Mouse (Mus musculus) hindbrain, embryonic 16.5 days (tissue): Measurements from ENCODE around the gene Kctd17. TPM values are rescaled to one million over a fixed set of nuclear protein-coding genes. Genes with fewer than 3 reads are reported as not detected.
A peak's percentile ranks its signal among the peaks of the same experiment; 100 is the strongest.

Experiments
- ATAC-seq: fragments of 200-750 bp; cut with Nextera tagmentation; 2 replicates; pipeline ENCODE4 v1.8.0; 2017; ENCODE audit warnings: moderate TSS enrichment, moderate library complexity
- H3K27ac ChIP-seq: fragments of 300-500 bp; sonication (generic); 2 replicates; pipeline ENCODE4 v1.5.1; 2014; ENCODE audit warnings: low read depth, mild to moderate bottlenecking, control low read depth, low read length, moderate library complexity
- H3K27me3 ChIP-seq: fragments of 300-500 bp; sonication (generic); replicated peaks from 2 replicates; pipeline ENCODE4 v1.6.1; 2014; ENCODE audit warnings: low read length; ENCODE audit not compliant: control insufficient read depth, insufficient read depth
- H3K36me3 ChIP-seq: fragments of 300-500 bp; sonication (generic); 2 replicates; pipeline ENCODE4 v1.6.1; 2014; ENCODE audit warnings: mild to moderate bottlenecking, low read length, moderate library complexity, mixed read lengths; ENCODE audit not compliant: control insufficient read depth, insufficient read depth
- H3K4me1 ChIP-seq: fragments of 300-500 bp; sonication (generic); 2 replicates; pipeline ENCODE4 v1.6.1; 2014; ENCODE audit warnings: low read depth, low read length; ENCODE audit not compliant: control insufficient read depth, insufficient read depth
- H3K4me2 ChIP-seq: fragments of 300-500 bp; sonication (generic); 2 replicates; pipeline ENCODE4 v1.6.1; 2014; ENCODE audit warnings: mild to moderate bottlenecking, low read length, control low read depth, moderate library complexity
- H3K4me3 ChIP-seq: fragments of 300-500 bp; sonication (generic); 2 replicates; pipeline ENCODE4 v1.5.1; 2014; ENCODE audit warnings: mild to moderate bottlenecking, low read length, control low read depth, moderate library complexity
- H3K9ac ChIP-seq: fragments of 300-500 bp; sonication (generic); 2 replicates; pipeline ENCODE4 v1.6.1; 2014; ENCODE audit warnings: low read depth, mild to moderate bottlenecking, control low read depth, low read length, moderate library complexity
- H3K9me3 ChIP-seq: fragments of 300-500 bp; sonication (generic); 2 replicates; pipeline ENCODE4 v1.6.1; 2014; ENCODE audit warnings: mild to moderate bottlenecking, low read length, moderate library complexity; ENCODE audit not compliant: control insufficient read depth
- WGBS: fragments of 180-500 bp; shearing (Covaris S2); extraction: QIAGEN DNeasy Blood & Tissue Kit; methylation state at CpG from one replicate; pipeline ENCODE4 v1.1.7; 2014; 5-methylcytosine and 5-hydroxymethylcytosine counted together
- polyA plus RNA-seq: library from polyadenylated mRNA; unstranded; fragments of >200 nt; fragmentation: Nextera tagmentation; extraction: Ambion mirVana; gene quantifications from 2 replicates; pipeline ENCODE4 v1.2.1, GENCODE M21; 2015

The Kctd17 gene
- polyA plus RNA-seq = 161 and 172 TPM in 2 replicates

- Histone ChIP-seq H3K9ac (peak within 1 kb of the TSS; percentile 89), H3K27me3 (no peaks in the 10 kb centered on the region), H3K9me3 (no peaks in the 10 kb centered on the region), H3K4me1 (peaks cover 13% of the 10 kb centered on the region), H3K4me2 (peak within 1 kb of the TSS; percentile 79), H3K27ac (peak within 1 kb of the TSS; percentile 70), H3K36me3 (peaks cover 6% of the 10 kb centered on the region; the same call in 1 of the 2 replicates), H3K4me3 (peak within 1 kb of the TSS; percentile 81)
- ATAC-seq = peak; percentile 89
- WGBS = under 1% methylated on average over 44 of the region's 52 CpGs
Measured at GRCm38 (mm10) chr15:78428391-78429138, at the start of gene Kctd17. Gene Kctd17 (plus strand): TSS chr15:78428564.

DNA sequence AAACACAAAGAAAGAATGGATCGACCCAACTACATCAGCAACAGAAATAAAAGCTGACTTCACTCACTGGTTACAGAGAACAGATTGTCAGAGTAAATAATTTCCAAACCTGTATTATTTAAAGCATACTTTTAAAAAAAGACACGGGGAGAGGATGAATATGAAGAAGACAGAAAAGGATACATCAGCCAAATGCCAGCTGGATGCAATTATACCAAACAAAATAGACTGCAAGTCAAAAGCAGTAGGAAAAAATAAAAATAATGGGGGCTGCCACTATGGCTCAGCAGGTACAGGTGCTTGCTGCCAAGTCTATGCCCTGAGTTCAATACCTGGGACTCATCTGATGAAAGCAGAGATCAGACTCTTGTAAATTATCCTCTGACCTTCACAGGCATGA is 48.2 kb upstream of the Kctd17 start:
- Histone ChIP-seq H3K4me2 (no peak overlapping the region), H3K36me3 (no peaks in the 10 kb centered on the region), H3K27me3 (no peaks in the 10 kb centered on the region), H3K9me3 (no peaks in the 10 kb centered on the region; the same call in 1 of the 2 replicates), H3K9ac (no peak overlapping the region), H3K27ac (no peak overlapping the region), H3K4me1 (no peaks in the 10 kb centered on the region), H3K4me3 (no peak overlapping the region)
- no peak for ATAC-seq
- 83% methylated on average over 2 of the region's 2 CpGs for WGBS

DNA sequence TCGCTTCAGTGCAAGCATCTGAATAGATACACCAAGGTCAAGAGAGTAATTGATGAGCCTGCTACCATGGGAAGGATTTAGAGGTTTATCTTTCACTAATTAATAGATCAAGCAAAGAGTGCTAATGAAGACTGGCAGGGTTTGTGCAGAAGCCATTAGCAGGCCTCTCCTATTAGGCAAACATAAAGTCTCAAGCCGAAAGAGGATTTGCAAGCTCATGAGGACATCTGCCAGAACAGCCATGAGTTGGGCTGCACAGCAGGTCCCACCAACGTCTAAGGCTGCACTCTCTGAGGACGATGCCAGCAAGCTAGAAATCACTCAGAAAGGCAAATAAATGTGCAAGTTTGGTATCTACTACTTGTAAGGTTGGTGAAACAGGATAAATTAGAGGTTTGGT is 47.6 kb upstream of the Kctd17 start:
- no peak for ATAC-seq
- H3K27me3 ChIP-seq = no peaks in the 10 kb centered on the region
- no peaks in the 10 kb centered on the region for H3K36me3 ChIP-seq
- H3K9ac ChIP-seq = no peak overlapping the region
- WGBS = 63% methylated on average over 4 of the region's 4 CpGs
- H3K4me3 ChIP-seq = no peak overlapping the region
- H3K9me3 ChIP-seq = no peaks in the 10 kb centered on the region; the same call in 1 of the 2 replicates
- H3K4me2 ChIP-seq = no peak overlapping the region
- no peak overlapping the region for H3K27ac ChIP-seq
- no peaks in the 10 kb centered on the region for H3K4me1 ChIP-seq

DNA sequence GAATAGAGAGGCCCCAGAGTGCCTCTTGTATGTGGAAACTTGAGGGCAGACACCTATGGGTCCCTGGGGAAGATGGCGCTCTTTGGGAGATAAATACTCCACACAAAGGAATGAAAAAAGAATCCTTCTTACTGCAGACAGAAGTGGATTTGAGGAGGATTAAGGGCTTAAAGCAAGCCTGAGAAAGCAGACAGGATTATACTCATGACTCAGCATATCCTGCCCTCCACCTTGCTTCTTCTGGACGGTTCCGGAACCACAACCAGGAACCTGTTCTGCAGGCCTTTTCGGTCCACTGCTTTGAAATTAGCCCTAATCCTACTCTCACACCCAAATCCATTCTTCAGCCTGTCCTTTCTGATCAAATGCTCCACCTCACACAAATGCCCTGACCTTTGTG is 46.2 kb upstream of the Kctd17 start:
- 95% methylated on average over 4 of the region's 4 CpGs for WGBS
- Histone ChIP-seq H3K36me3 (no peaks in the 10 kb centered on the region), H3K9me3 (no peaks in the 10 kb centered on the region; the same call in 1 of the 2 replicates), H3K27ac (no peak overlapping the region), H3K4me3 (no peak overlapping the region), H3K4me1 (no peaks in the 10 kb centered on the region), H3K27me3 (no peaks in the 10 kb centered on the region), H3K4me2 (no peak overlapping the region), H3K9ac (no peak overlapping the region)
- ATAC-seq = no peak

- no peaks in the 10 kb centered on the region for H3K36me3 ChIP-seq
Measured at GRCm38 (mm10) chr15:78383450-78384219, 44.7 kb upstream of the Kctd17 start.

GRCm38 (mm10) chr15:78384220-78385116 is 43.9 kb upstream of the Kctd17 start:
- Histone ChIP-seq H3K36me3 (no peaks in the 10 kb centered on the region), H3K27ac (peak overlapping the region; percentile 72), H3K4me1 (no peaks in the 10 kb centered on the region), H3K9ac (no peak overlapping the region), H3K4me3 (no peak overlapping the region), H3K27me3 (no peaks in the 10 kb centered on the region), H3K9me3 (no peaks in the 10 kb centered on the region), H3K4me2 (no peak overlapping the region)
- peak; percentile 85 for ATAC-seq
- WGBS = 52% methylated on average over 7 of the region's 7 CpGs

More at GRCm38 (mm10) chr15:78383450-78384219, 44.7 kb upstream of the Kctd17 start:
- WGBS = 68% methylated on average over 11 of the region's 11 CpGs
- Histone ChIP-seq H3K4me2 (no peak overlapping the region), H3K4me1 (no peaks in the 10 kb centered on the region), H3K4me3 (no peak overlapping the region), H3K9ac (no peak overlapping the region), H3K9me3 (no peaks in the 10 kb centered on the region; the same call in 1 of the 2 replicates), H3K27me3 (no peaks in the 10 kb centered on the region), H3K27ac (peak overlapping the region; percentile 76)
- ATAC-seq = peak; percentile 94

DNA sequence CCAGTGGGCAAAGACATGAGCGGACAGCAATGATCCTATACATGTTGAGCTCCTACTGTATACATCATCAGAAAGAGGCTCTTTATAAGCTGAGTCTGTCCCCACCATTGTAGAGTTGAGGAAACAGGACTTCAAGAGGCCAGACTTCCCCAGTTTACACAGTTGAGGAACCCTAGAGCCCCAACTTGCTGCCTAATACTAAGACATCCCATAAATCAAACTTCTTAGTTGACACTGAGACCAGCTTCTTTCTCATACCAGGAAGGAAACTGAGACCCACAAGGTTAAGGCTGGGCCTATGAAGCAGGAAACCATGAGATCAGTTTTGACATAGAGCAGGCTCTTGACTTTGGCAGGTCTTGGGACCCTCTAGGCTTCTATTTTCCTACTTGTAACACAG is 42.8 kb upstream of the Kctd17 start:
- 100% methylated on average over 1 of the region's 1 CpGs for WGBS
- no peak for ATAC-seq
- H3K4me3 ChIP-seq = no peak overlapping the region

GRCm38 (mm10) chr15:78390855-78391254 is 37.5 kb upstream of the Kctd17 start:
- Histone ChIP-seq H3K27ac (no peak overlapping the region), H3K4me2 (no peak overlapping the region), H3K9ac (no peak overlapping the region), H3K4me1 (no peaks in the 10 kb centered on the region), H3K9me3 (no peaks in the 10 kb centered on the region), H3K4me3 (no peak overlapping the region), H3K27me3 (no peaks in the 10 kb centered on the region), H3K36me3 (no peaks in the 10 kb centered on the region)
- ATAC-seq = no peak
- 86% methylated on average over 3 of the region's 3 CpGs for WGBS

More for the DNA sequence above, 42.8 kb upstream of the Kctd17 start:
- no peaks in the 10 kb centered on the region for H3K9me3 ChIP-seq
- H3K27ac ChIP-seq = no peak overlapping the region; the same call in 1 of the 2 replicates
- no peaks in the 10 kb centered on the region for H3K4me1 ChIP-seq
- no peaks in the 10 kb centered on the region for H3K36me3 ChIP-seq
- H3K4me2 ChIP-seq = no peak overlapping the region
- no peak overlapping the region for H3K9ac ChIP-seq
- H3K27me3 ChIP-seq = no peaks in the 10 kb centered on the region
